Mouse (Mus musculus): Measurements from ENCODE around the gene Il31. TPM values are rescaled to one million over a fixed set of nuclear protein-coding genes. Genes with fewer than 3 reads are reported as not detected.

The Il31 gene
- polyA plus RNA-seq, 1 experiment from 2014 or later: not detected

DNA sequence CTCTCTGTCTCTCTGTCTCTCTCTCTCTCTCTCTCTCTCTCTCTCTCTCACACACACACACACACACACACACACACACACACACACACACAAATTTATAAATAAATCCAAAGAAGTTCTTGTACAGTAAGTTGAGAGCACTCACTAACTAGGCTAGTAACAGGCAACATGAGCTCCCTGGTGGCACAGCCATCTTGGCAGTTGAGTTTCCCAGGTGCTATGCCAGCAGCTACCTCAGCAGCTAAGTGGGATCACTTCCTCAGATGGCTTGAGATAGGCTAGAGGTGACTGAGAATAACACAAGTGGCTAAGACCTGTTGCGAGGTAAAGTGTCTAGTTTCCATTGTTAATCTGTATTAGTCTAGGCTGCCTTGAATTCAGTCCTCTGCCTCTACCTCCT is 50.0 kb downstream of the Il31 start:
- Histone ChIP-seq H3K27ac (ENCODE audit: low read length) (no peak overlapping the region), H3K36me3 (ENCODE audit: insufficient read depth, low read length) (peaks cover 18% of the 10 kb centered on the region), H3K9ac (replicated peaks; ENCODE audit: low read depth) (no peak overlapping the region), H3K4me2 (replicated peaks; ENCODE audit: low read depth, low read length) (no peak overlapping the region), H3K27me3 (replicated peaks; ENCODE audit: insufficient read depth, low read length) (no peaks in the 10 kb centered on the region), H3K4me3 (ENCODE audit: low read depth, low read length) (no peak overlapping the region), H3K9me3 (ENCODE audit: low read length) (no peaks in the 10 kb centered on the region), H3K4me1 (ENCODE audit: insufficient read depth, low read depth, low read length) (peaks cover 7% of the 10 kb centered on the region; the same call in 1 of the 2 replicates)
- TF ChIP-seq EP300 (IDR thresholded peaks at IDR 0.05): no peak
- 81% methylated on average over 1 of the region's 1 CpGs for WGBS
- ATAC-seq (no peak), DNase-seq (ENCODE audit: low spot score) (no peak)

- Histone ChIP-seq H3K4me2 (replicated peaks; ENCODE audit: low read depth, low read length) (no peak overlapping the region), H3K4me3 (ENCODE audit: low read depth, low read length) (no peak overlapping the region), H3K36me3 (ENCODE audit: insufficient read depth, low read length) (peaks cover 17% of the 10 kb centered on the region), H3K9me3 (ENCODE audit: low read length) (no peaks in the 10 kb centered on the region), H3K4me1 (ENCODE audit: insufficient read depth, low read depth, low read length) (peaks cover 7% of the 10 kb centered on the region; the same call in 1 of the 2 replicates), H3K9ac (replicated peaks; ENCODE audit: low read depth) (no peak overlapping the region), H3K27me3 (replicated peaks; ENCODE audit: insufficient read depth, low read length) (no peaks in the 10 kb centered on the region), H3K27ac (ENCODE audit: low read length) (no peak overlapping the region)
- no peak for TF ChIP-seq CTCF (IDR thresholded peaks at IDR 0.05)
- peak; percentile 65 for ATAC-seq
- DNase-seq (ENCODE audit: low spot score): peak; percentile 75
- 71% methylated on average over 3 of the region's 3 CpGs for WGBS
Observed at GRCm38 (mm10) chr5:123438381-123438780, 50.9 kb downstream of the Il31 start.

DNA sequence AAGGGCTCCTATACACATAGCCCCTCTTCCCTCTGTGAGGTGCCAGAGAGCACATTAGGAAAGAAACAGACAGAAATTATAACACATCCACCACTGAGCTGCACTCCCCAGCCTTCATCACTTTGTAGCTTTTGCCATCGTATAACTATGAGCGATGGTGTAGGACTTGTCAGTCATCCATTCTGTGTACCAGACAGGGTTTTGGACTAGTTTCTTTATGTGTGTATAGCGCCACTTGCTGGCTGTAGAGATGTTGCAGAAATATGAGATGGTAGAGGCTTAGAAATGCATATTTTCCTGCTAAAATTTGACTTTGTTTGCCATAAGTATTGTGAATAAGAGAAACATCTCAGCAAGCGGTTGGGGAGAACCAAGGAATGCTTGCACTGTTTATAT is 52.5 kb downstream of the Il31 start:
- Histone ChIP-seq H3K27me3 (replicated peaks; ENCODE audit: insufficient read depth, low read length) (no peaks in the 10 kb centered on the region), H3K4me3 (ENCODE audit: low read depth, low read length) (no peak overlapping the region), H3K4me2 (replicated peaks; ENCODE audit: low read depth, low read length) (no peak overlapping the region), H3K9ac (replicated peaks; ENCODE audit: low read depth) (no peak overlapping the region), H3K36me3 (ENCODE audit: insufficient read depth, low read length) (peaks cover 7% of the 10 kb centered on the region; the same call in 1 of the 2 replicates), H3K27ac (ENCODE audit: low read length) (peak overlapping the region; percentile 26; the same call in 1 of the 2 replicates), H3K4me1 (ENCODE audit: insufficient read depth, low read depth, low read length) (peaks cover 14% of the 10 kb centered on the region; the same call in 1 of the 2 replicates), H3K9me3 (ENCODE audit: low read length) (no peaks in the 10 kb centered on the region)
- ATAC-seq (0 out of 2 replicates have a peak, but pooled peaks have one; percentile 34), DNase-seq (ENCODE audit: low spot score) (peak; percentile 82)
- TF ChIP-seq EP300 (IDR thresholded peaks at IDR 0.05): no peak
- peak; percentile 83 for TF ChIP-seq CTCF (IDR thresholded peaks at IDR 0.05)
- 22% methylated on average over 4 of the region's 4 CpGs for WGBS

DNA sequence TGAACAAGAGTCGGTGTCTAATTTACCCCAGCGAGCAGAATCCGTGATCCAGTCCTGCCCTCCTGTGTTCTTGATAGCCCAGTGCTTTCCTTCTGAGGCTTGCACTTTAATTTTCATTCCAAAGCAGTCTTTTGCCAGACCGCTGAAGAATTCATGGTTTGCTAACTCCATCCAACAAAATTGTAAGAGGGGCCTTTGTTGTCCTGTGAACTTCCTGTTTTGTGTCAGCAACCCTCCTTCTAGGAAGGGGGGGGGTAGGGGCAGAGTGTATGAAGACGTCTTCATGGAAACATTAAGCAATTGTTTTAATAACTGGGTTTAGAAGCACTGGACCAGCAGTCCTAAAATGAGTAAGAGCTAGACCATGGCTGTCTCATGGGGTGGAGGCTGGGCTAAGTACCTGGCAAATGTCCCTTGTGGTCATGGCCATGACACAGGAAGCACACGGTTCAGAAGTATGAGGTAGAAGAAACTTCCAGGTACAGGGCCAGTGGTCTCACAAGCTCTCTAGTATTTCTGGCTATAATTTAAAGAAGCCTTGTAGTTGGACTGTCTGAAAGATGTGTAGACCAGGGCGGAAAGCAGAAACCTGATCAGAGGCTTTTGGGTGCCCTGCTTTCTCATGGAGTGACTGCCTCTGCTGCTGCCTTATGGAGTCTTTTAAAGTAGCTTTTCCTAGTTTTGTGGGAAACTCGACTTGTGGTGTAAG is 53.1 kb downstream of the Il31 start:
- H3K4me2 ChIP-seq (replicated peaks; ENCODE audit: low read depth, low read length): no peak overlapping the region
- no peak overlapping the region for H3K9ac ChIP-seq (replicated peaks; ENCODE audit: low read depth)
- 39% methylated on average over 8 of the region's 8 CpGs for WGBS
- H3K4me3 ChIP-seq (ENCODE audit: low read depth, low read length): no peak overlapping the region
- TF ChIP-seq EP300 (IDR thresholded peaks at IDR 0.05): 0 out of 2 replicates have a peak, but pooled peaks have one; percentile 7
- TF ChIP-seq CTCF (IDR thresholded peaks at IDR 0.05): peak; percentile 46
- H3K9me3 ChIP-seq (ENCODE audit: low read length): no peaks in the 10 kb centered on the region
- peaks cover 7% of the 10 kb centered on the region; the same call in 1 of the 2 replicates for H3K36me3 ChIP-seq (ENCODE audit: insufficient read depth, low read length)
- ATAC-seq (peak; percentile 66), DNase-seq (ENCODE audit: low spot score) (peak; percentile 85)
- H3K27ac ChIP-seq (ENCODE audit: low read length): peak overlapping the region; percentile 26
- H3K27me3 ChIP-seq (replicated peaks; ENCODE audit: insufficient read depth, low read length): no peaks in the 10 kb centered on the region
- H3K4me1 ChIP-seq (ENCODE audit: insufficient read depth, low read depth, low read length): peaks cover 19% of the 10 kb centered on the region; the same call in 1 of the 2 replicates

- ATAC-seq (peak; percentile 63), DNase-seq (ENCODE audit: low spot score) (peak; percentile 73)
- no peak overlapping the region for H3K4me3 ChIP-seq (ENCODE audit: low read depth, low read length)
- TF ChIP-seq CTCF (IDR thresholded peaks at IDR 0.05) (peak; percentile 18; the same call in 1 of the 2 replicates), EP300 (IDR thresholded peaks at IDR 0.05) (no peak)
- H3K9ac ChIP-seq (replicated peaks; ENCODE audit: low read depth): no peak overlapping the region
- WGBS: 33% methylated on average over 3 of the region's 3 CpGs
- no peak overlapping the region for H3K27ac ChIP-seq (ENCODE audit: low read length)
- H3K4me1 ChIP-seq (ENCODE audit: insufficient read depth, low read depth, low read length): peaks cover 21% of the 10 kb centered on the region; the same call in 1 of the 2 replicates
- H3K4me2 ChIP-seq (replicated peaks; ENCODE audit: low read depth, low read length): no peak overlapping the region
- H3K9me3 ChIP-seq (ENCODE audit: low read length): no peaks in the 10 kb centered on the region
- no peaks in the 10 kb centered on the region for H3K36me3 ChIP-seq (ENCODE audit: insufficient read depth, low read length)
- no peaks in the 10 kb centered on the region for H3K27me3 ChIP-seq (replicated peaks; ENCODE audit: insufficient read depth, low read length)
Observed at GRCm38 (mm10) chr5:123432305-123432874, 56.9 kb downstream of the Il31 start.

- Histone ChIP-seq H3K4me1 (ENCODE audit: insufficient read depth, low read depth, low read length) (peaks cover 21% of the 10 kb centered on the region; the same call in 1 of the 2 replicates), H3K9me3 (ENCODE audit: low read length) (no peaks in the 10 kb centered on the region), H3K4me2 (replicated peaks; ENCODE audit: low read depth, low read length) (no peak overlapping the region), H3K4me3 (ENCODE audit: low read depth, low read length) (no peak overlapping the region), H3K9ac (replicated peaks; ENCODE audit: low read depth) (no peak overlapping the region), H3K36me3 (ENCODE audit: insufficient read depth, low read length) (no peaks in the 10 kb centered on the region), H3K27me3 (replicated peaks; ENCODE audit: insufficient read depth, low read length) (no peaks in the 10 kb centered on the region), H3K27ac (ENCODE audit: low read length) (no peak overlapping the region)
- ATAC-seq (peak; percentile 52), DNase-seq (ENCODE audit: low spot score) (peak; percentile 79)
- 31% methylated on average over 13 of the region's 13 CpGs for WGBS
- no peak for TF ChIP-seq CTCF (IDR thresholded peaks at IDR 0.05)
- no peak for TF ChIP-seq EP300 (IDR thresholded peaks at IDR 0.05)
Observed at GRCm38 (mm10) chr5:123431524-123432304, 57.6 kb downstream of the Il31 start.

Small RNA genes lying within 50 kb of the gene (microRNA-seq; reads per million reads assigned to microRNA genes)
- 0.98 reads per million for gene Mir7647

Other genes with a start within 250 kb of the Il31 start
- 1.9 and 2.5 TPM in 2 replicates for gene Wdr66, start 237.4 kb downstream of the Il31 start, polyA plus RNA-seq (2015; fragmentation: Nextera tagmentation; extraction: Ambion mirVana)
- gene Bcl7a, start 145.7 kb downstream of the Il31 start, polyA plus RNA-seq (2015; fragmentation: Nextera tagmentation; extraction: Ambion mirVana): 7.7 and 7.9 TPM in 2 replicates
- gene Mlxip, start 94.7 kb downstream of the Il31 start, polyA plus RNA-seq (2015; fragmentation: Nextera tagmentation; extraction: Ambion mirVana): 11.2 and 11.5 TPM in 2 replicates
- 2.5 and 3.4 TPM in 2 replicates for gene Lrrc43, start 184 bp downstream of the Il31 start, polyA plus RNA-seq (2015; fragmentation: Nextera tagmentation; extraction: Ambion mirVana)
- 1.1 and 1.6 TPM in 2 replicates for gene B3gnt4, start 21.0 kb upstream of the Il31 start, polyA plus RNA-seq (2015; fragmentation: Nextera tagmentation; extraction: Ambion mirVana)
- gene Diablo, start 34.7 kb upstream of the Il31 start, polyA plus RNA-seq (2015; fragmentation: Nextera tagmentation; extraction: Ambion mirVana): 74.3 and 75.9 TPM in 2 replicates
- 1.9 and 2.1 TPM in 2 replicates for gene Gm49027, start 36.0 kb upstream of the Il31 start, polyA plus RNA-seq (2015; fragmentation: Nextera tagmentation; extraction: Ambion mirVana)
- 18.9 and 19.4 TPM in 2 replicates for gene Vps33a, start 83.5 kb upstream of the Il31 start, polyA plus RNA-seq (2015; fragmentation: Nextera tagmentation; extraction: Ambion mirVana)
- 38.0 and 43.7 TPM in 2 replicates for gene Clip1, start 195.1 kb upstream of the Il31 start, polyA plus RNA-seq (2015; fragmentation: Nextera tagmentation; extraction: Ambion mirVana)
- 31.6 and 37.7 TPM in 2 replicates for gene Zcchc8, start 231.6 kb upstream of the Il31 start, polyA plus RNA-seq (2015; fragmentation: Nextera tagmentation; extraction: Ambion mirVana)